Mouse (Mus musculus) limb, embryonic 13.5 days (tissue): ENCODE measurements around the gene Snapc3. TPM values are rescaled to one million over a fixed set of nuclear protein-coding genes. Genes with fewer than 3 reads are reported as not detected.
"Not testable (repeated sequence)": the region's sequence is repeated elsewhere in the genome, so short reads cannot be mapped to it uniquely, and the experiment has no call there.

Source experiments
- ATAC-seq: fragments of 200-750 bp; cut with Nextera tagmentation; 2 replicates; pipeline ENCODE4 v1.8.0; 2017; ENCODE audit warnings: low read depth, moderate number of reproducible peaks, moderate TSS enrichment; ENCODE audit not compliant: low FRiP score
- H3K27ac ChIP-seq: fragments of 300-500 bp; sonication (generic); 2 replicates; pipeline ENCODE4 v1.5.1; 2015; ENCODE audit warnings: inconsistent platforms, mild to moderate bottlenecking, moderate library complexity
- H3K27me3 ChIP-seq: fragments of 300-500 bp; sonication (generic); 2 replicates; pipeline ENCODE4 v1.6.1; 2015; ENCODE audit warnings: mild to moderate bottlenecking, inconsistent platforms
- H3K36me3 ChIP-seq: fragments of 300-500 bp; sonication (generic); 2 replicates; pipeline ENCODE4 v1.6.1; 2015; ENCODE audit warnings: inconsistent platforms, mild to moderate bottlenecking, moderate library complexity
- H3K4me1 ChIP-seq: fragments of 300-500 bp; sonication (generic); 2 replicates; pipeline ENCODE4 v1.6.1; 2015; ENCODE audit warnings: inconsistent platforms
- H3K4me2 ChIP-seq: fragments of 300-500 bp; sonication (generic); replicated peaks from 2 replicates; pipeline ENCODE4 v1.6.1; 2015; ENCODE audit warnings: inconsistent platforms, mild to moderate bottlenecking, moderate library complexity
- H3K4me3 ChIP-seq: fragments of 300-500 bp; sonication (generic); 2 replicates; pipeline ENCODE4 v1.5.1; 2015; ENCODE audit warnings: moderate library complexity, mild to moderate bottlenecking, inconsistent platforms
- H3K9ac ChIP-seq: fragments of 300-500 bp; sonication (generic); 2 replicates; pipeline ENCODE4 v1.6.1; 2015; ENCODE audit warnings: mild to moderate bottlenecking, inconsistent platforms
- H3K9me3 ChIP-seq: fragments of 300-500 bp; sonication (generic); 2 replicates; pipeline ENCODE4 v1.6.1; 2016; ENCODE audit warnings: inconsistent platforms
- WGBS: fragments of 180-500 bp; shearing (Covaris S2); methylation state at CpG from one replicate; pipeline ENCODE4 v1.1.7; 2015; 5-methylcytosine and 5-hydroxymethylcytosine counted together
- polyA plus RNA-seq: library from polyadenylated mRNA; unstranded; fragments of >200 nt; fragmentation: Nextera tagmentation; extraction: Ambion mirVana; gene quantifications from 2 replicates; pipeline ENCODE4 v1.2.1, GENCODE M21; 2015

Snapc3 gene
- polyA plus RNA-seq, 1 experiment from 2014 or later: 53.2 TPM

DNA sequence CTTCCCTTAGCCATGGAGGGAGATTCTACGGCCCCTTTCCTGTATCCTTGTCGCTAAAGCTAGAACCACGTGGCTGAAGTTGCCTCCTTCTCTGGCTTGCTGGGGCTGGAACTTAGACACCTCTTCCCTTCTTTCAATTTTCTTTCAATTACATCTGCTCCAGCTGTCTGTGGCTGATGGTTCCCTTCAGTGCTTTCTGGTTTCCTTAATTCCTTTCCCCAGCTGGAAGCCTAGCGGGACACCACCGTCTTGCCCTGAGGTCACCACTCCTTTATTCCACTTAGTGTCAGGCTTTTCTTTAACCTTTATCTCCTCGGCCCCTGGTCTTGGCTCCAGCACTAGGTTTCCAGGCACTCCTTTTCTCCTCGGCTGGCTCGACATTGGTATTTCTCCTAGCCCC, 93.6 kb downstream of the Snapc3 start:
- Histone ChIP-seq H3K36me3 (no peaks in the 10 kb centered on the region), H3K27me3 (no peaks in the 10 kb centered on the region), H3K4me3 (no peak overlapping the region), H3K4me1 (no peaks in the 10 kb centered on the region), H3K9ac (no peak overlapping the region), H3K27ac (no peak overlapping the region), H3K9me3 (no peaks in the 10 kb centered on the region), H3K4me2 (no peak overlapping the region)
- ATAC-seq: no peak
- 64% methylated on average over 8 of the region's 8 CpGs for WGBS

GRCm38 (mm10) chr4:83512217-83512616, 94.7 kb downstream of the Snapc3 start:
- H3K9me3 ChIP-seq: no peaks in the 10 kb centered on the region
- no peaks in the 10 kb centered on the region for H3K4me1 ChIP-seq
- ATAC-seq: no peak
- no peak overlapping the region for H3K4me2 ChIP-seq
- no peak overlapping the region for H3K9ac ChIP-seq
- no peak overlapping the region for H3K4me3 ChIP-seq
- no peak overlapping the region for H3K27ac ChIP-seq
- WGBS: 85% methylated on average over 3 of the region's 3 CpGs
- no peaks in the 10 kb centered on the region for H3K27me3 ChIP-seq
- no peaks in the 10 kb centered on the region for H3K36me3 ChIP-seq

DNA sequence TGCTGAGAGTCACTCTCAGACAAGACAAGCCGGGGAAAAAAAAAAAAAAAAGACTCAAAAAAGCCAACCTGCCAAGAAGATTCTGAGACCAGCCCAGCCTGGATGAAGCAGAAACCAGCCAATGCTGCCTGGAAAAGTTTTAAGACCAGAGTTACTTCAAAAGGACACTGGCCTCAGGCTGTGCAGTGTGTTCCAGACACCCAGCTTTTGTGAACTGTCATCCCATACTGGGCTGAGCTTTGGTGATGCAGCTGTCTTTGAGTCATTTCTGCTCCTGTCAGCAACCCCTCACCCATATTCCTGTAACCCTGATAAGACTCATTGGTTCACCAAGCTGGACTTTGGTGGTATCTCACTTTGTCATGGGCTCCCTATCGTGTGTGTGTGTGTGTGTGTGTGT, 95.1 kb downstream of the Snapc3 start:
- no peak overlapping the region for H3K9ac ChIP-seq
- WGBS: 54% methylated on average over 2 of the region's 2 CpGs
- no peak overlapping the region for H3K27ac ChIP-seq
- no peaks in the 10 kb centered on the region for H3K27me3 ChIP-seq
- no peak overlapping the region for H3K4me3 ChIP-seq
- no peak for ATAC-seq
- H3K9me3 ChIP-seq: no peaks in the 10 kb centered on the region
- H3K4me2 ChIP-seq: no peak overlapping the region
- H3K36me3 ChIP-seq: no peaks in the 10 kb centered on the region
- no peaks in the 10 kb centered on the region for H3K4me1 ChIP-seq

DNA sequence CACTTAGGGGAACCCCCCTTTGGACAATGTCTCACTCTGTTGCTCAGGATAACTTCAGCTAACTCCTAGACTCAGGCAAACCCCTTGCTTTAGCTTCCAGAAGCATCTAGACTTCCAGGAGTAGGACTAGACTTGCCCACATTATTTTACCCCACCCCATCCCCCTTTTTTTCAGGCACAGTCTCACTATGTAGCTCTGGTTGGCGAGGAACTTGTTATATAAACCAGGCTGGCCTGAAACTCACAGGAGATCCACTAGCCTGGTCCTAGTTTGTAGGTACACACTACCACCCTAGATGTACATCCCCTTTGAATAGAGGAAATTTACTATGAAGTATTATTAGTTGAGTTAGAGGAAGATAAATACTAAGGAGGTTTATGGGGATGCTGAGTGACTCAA, 96.7 kb downstream of the Snapc3 start:
- H3K4me3 ChIP-seq: no peak overlapping the region
- H3K36me3 ChIP-seq: no peaks in the 10 kb centered on the region
- H3K4me1 ChIP-seq: no peaks in the 10 kb centered on the region
- ATAC-seq: no peak
- WGBS: 87% methylated on average over 1 of the region's 1 CpGs
- no peak overlapping the region for H3K9ac ChIP-seq
- H3K9me3 ChIP-seq: no peaks in the 10 kb centered on the region
- H3K4me2 ChIP-seq: no peak overlapping the region
- H3K27ac ChIP-seq: no peak overlapping the region
- H3K27me3 ChIP-seq: no peaks in the 10 kb centered on the region

DNA sequence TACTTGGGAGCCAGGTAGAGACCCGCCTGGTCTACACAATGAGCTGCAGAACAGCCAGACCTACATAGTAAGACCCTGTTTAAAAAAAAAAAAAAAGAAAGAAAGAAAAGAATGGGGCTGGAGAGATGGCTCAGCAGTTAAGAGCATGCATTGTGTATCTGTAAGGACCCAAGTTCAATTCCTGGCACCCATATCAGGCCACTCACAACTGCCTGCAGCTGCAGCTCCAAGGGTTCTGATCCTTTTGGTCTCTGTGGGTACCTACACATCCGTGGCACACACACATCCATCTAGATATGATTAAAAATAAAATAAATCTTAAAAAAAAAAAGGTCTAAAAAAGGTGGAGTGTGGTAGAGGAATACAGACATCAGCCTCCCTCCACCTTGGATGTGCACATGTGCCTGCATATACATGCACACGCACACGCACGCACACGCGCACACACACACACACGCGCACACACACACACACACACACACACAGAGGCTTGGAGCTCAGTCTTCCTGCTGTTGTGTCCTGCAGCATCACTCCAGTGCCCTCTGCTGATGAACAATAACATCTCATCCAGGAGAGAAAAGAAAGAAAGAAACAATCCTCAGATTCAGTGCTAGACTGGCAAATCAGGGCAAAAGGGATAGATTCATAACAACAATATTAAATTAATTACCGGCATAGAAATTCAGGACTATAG, 97.6 kb downstream of the Snapc3 start:
- H3K27ac ChIP-seq: no peak overlapping the region
- no peak for ATAC-seq
- H3K9ac ChIP-seq: no peak overlapping the region
- H3K36me3 ChIP-seq: no peaks in the 10 kb centered on the region
- no peaks in the 10 kb centered on the region for H3K4me1 ChIP-seq
- no peaks in the 10 kb centered on the region for H3K9me3 ChIP-seq
- no peaks in the 10 kb centered on the region for H3K27me3 ChIP-seq
- no peak overlapping the region for H3K4me3 ChIP-seq
- WGBS: 86% methylated on average over 10 of the region's 10 CpGs
- H3K4me2 ChIP-seq: no peak overlapping the region

GRCm38 (mm10) chr4:83516144-83516543, 98.6 kb downstream of the Snapc3 start:
- H3K9ac ChIP-seq, H3K9me3 ChIP-seq, H3K4me3 ChIP-seq, H3K27me3 ChIP-seq, H3K4me1 ChIP-seq, H3K36me3 ChIP-seq, ATAC-seq, H3K4me2 ChIP-seq, H3K27ac ChIP-seq: not testable (repeated sequence)
- WGBS: 91% methylated on average over 5 of the region's 6 CpGs

Other genes starting within 250 kb of the Snapc3 start
- gene Ttc39b, start 93.5 kb upstream of the Snapc3 start, polyA plus RNA-seq: 1.7 and 1.9 TPM in 2 replicates
- gene Psip1, start 68.7 kb downstream of the Snapc3 start, polyA plus RNA-seq: 156 and 159 TPM in 2 replicates
- gene Ccdc171, start 107.8 kb downstream of the Snapc3 start, polyA plus RNA-seq: 4.2 and 4.6 TPM in 2 replicates